Mouse (Mus musculus) myocyte (in vitro differentiated cells): ENCODE results near the gene Zfp618. TPM values are rescaled to one million over a fixed set of nuclear protein-coding genes. Genes with fewer than 3 reads are reported as not detected.

Source experiments
- H3K27me3 ChIP-seq: one replicate; pipeline ENCODE4 v1.6.1; 2011; ENCODE audit not compliant: control insufficient read depth, insufficient read depth, insufficient read length
- H3K36me3 ChIP-seq: one replicate; pipeline ENCODE4 v1.6.1; 2011; ENCODE audit not compliant: control insufficient read depth, insufficient read depth
- H3K4me2 ChIP-seq: one replicate; pipeline ENCODE4 v1.6.1; 2011; ENCODE audit warnings: low read depth, control low read depth
- H3K4me3 ChIP-seq: one replicate; pipeline ENCODE4 v1.5.1; 2011; ENCODE audit warnings: mild to moderate bottlenecking, control low read depth, moderate library complexity
- H3K79me2 ChIP-seq: one replicate; pipeline ENCODE4 v1.6.1; 2011; ENCODE audit not compliant: control insufficient read depth, insufficient read depth
- H3ac ChIP-seq: one replicate; pipeline ENCODE4 v1.6.1; 2011; ENCODE audit not compliant: control insufficient read depth, insufficient read length
- CEBPB ChIP-seq: IDR thresholded peaks from 2 replicates; pipeline ENCODE4 v1.6.1; 2011; ENCODE audit warnings: mild to moderate bottlenecking, moderate library complexity; ENCODE audit not compliant: poor library complexity, insufficient read depth, severe bottlenecking
- E2F4 ChIP-seq: IDR thresholded peaks from one replicate; pipeline ENCODE4 v1.6.1; 2011; ENCODE audit warnings: mild to moderate bottlenecking, control low read depth, moderate library complexity; ENCODE audit not compliant: insufficient read depth
- MAX ChIP-seq: IDR thresholded peaks from one replicate; pipeline ENCODE4 v1.6.1; 2011; ENCODE audit warnings: low read depth, mild to moderate bottlenecking, control low read depth
- MYOD1 ChIP-seq, 3 experiments: IDR thresholded peaks; one replicate each; pipeline ENCODE4 v1.6.1; 2011; ENCODE audit warnings: control low read depth in 2 of 3, low read depth in 2 of 3, mild to moderate bottlenecking in 2 of 3, moderate library complexity in 1 of 3; ENCODE audit not compliant: insufficient read length in 2 of 3, control insufficient read depth in 1 of 3
- MYOG ChIP-seq, 3 experiments: IDR thresholded peaks; one replicate each; pipeline ENCODE4 v1.6.1; 2011; ENCODE audit warnings: control low read depth in 2 of 3, low read depth in 2 of 3, mild to moderate bottlenecking in 2 of 3; ENCODE audit not compliant: insufficient read length in 2 of 3, control insufficient read depth in 1 of 3, insufficient read depth in 1 of 3
- POLR2A ChIP-seq: IDR thresholded peaks from one replicate; pipeline ENCODE4 v1.6.1; 2011; ENCODE audit warnings: low read depth, mild to moderate bottlenecking, control low read depth, moderate library complexity; ENCODE audit not compliant: insufficient read length
- POLR2AphosphoS2 ChIP-seq: IDR thresholded peaks from one replicate; pipeline ENCODE4 v1.6.1; 2011; ENCODE audit warnings: low read depth, control low read depth; ENCODE audit not compliant: insufficient read length
- REST ChIP-seq: IDR thresholded peaks from one replicate; pipeline ENCODE4 v1.6.1; 2011; ENCODE audit warnings: mild to moderate bottlenecking, control low read depth, moderate library complexity; ENCODE audit not compliant: insufficient read depth, insufficient read length
- SRF ChIP-seq: IDR thresholded peaks from one replicate; pipeline ENCODE4 v1.6.1; 2011; ENCODE audit warnings: low read depth; ENCODE audit not compliant: control insufficient read depth, insufficient read length
- TCF12 ChIP-seq: IDR thresholded peaks from one replicate; pipeline ENCODE4 v1.6.1; 2011; ENCODE audit warnings: mild to moderate bottlenecking, control low read depth; ENCODE audit not compliant: poor library complexity, insufficient read depth, severe bottlenecking
- TCF3 ChIP-seq: IDR thresholded peaks from one replicate; pipeline ENCODE4 v1.6.1; 2011; ENCODE audit warnings: low read depth, control low read depth; ENCODE audit not compliant: insufficient read length
- USF1 ChIP-seq: IDR thresholded peaks from one replicate; pipeline ENCODE4 v1.6.1; 2011; ENCODE audit warnings: low read depth, mild to moderate bottlenecking, control low read depth, moderate library complexity
- polyA plus RNA-seq: library from polyadenylated mRNA; unstranded; fragments of >200 nt; fragmentation: generic; extraction: Trizol; gene quantifications from one replicate; pipeline ENCODE4 v1.2.1, GENCODE M21; 2012; ENCODE audit warnings: missing spikeins

Gene Zfp618
- polyA plus RNA-seq, 1 experiment: not detected

- TF ChIP-seq POLR2A (no peak), REST (no peak), MYOG (IDR thresholded peaks at IDR 0.05; ENCODE audit: control insufficient read depth in 1 of 3, insufficient read depth in 1 of 3, insufficient read length in 2 of 3, low read depth in 2 of 3) (no peak), E2F4 (no peak), TCF3 (no peak), CEBPB (no peak), POLR2AphosphoS2 (no peak), TCF12 (no peak), SRF (no peak), MAX (no peak), USF1 (no peak), MYOD1 (IDR thresholded peaks at IDR 0.05; ENCODE audit: control insufficient read depth in 1 of 3, insufficient read length in 2 of 3, low read depth in 2 of 3) (no peak)
Observed at GRCm38 (mm10) chr4:63155596-63155995, 190.2 kb downstream of the Zfp618 start.

GRCm38 (mm10) chr4:63156726-63157634 is 191.6 kb downstream of the Zfp618 start:
- TF ChIP-seq MAX: no peak
- Histone ChIP-seq H3K4me2 (no peak overlapping the region), H3K27me3 (peaks cover 12% of the 10 kb centered on the region), H3ac (no peak overlapping the region), H3K36me3 (no peaks in the 10 kb centered on the region), H3K4me3 (no peak overlapping the region), H3K79me2 (no peaks in the 10 kb centered on the region)

More at GRCm38 (mm10) chr4:63155596-63155995, 190.2 kb downstream of the Zfp618 start:
- Histone ChIP-seq H3K4me2 (no peak overlapping the region), H3K36me3 (no peaks in the 10 kb centered on the region), H3K4me3 (no peak overlapping the region), H3ac (no peak overlapping the region), H3K27me3 (peaks cover 12% of the 10 kb centered on the region), H3K79me2 (no peaks in the 10 kb centered on the region)

GRCm38 (mm10) chr4:63158192-63158591 is 192.8 kb downstream of the Zfp618 start:
- no peak overlapping the region for H3ac ChIP-seq
- no peak overlapping the region for H3K4me3 ChIP-seq
- no peak overlapping the region for H3K4me2 ChIP-seq
- no peak for TF ChIP-seq CEBPB
- TF ChIP-seq REST: no peak
- TF ChIP-seq MAX: no peak
- TF ChIP-seq POLR2A: no peak
- TF ChIP-seq E2F4: no peak
- TF ChIP-seq MYOG (IDR thresholded peaks at IDR 0.05; ENCODE audit: control insufficient read depth in 1 of 3, insufficient read depth in 1 of 3, insufficient read length in 2 of 3, low read depth in 2 of 3): no peak
- no peak for TF ChIP-seq POLR2AphosphoS2
- no peak for TF ChIP-seq SRF
- TF ChIP-seq USF1: no peak
- TF ChIP-seq MYOD1 (IDR thresholded peaks at IDR 0.05; ENCODE audit: control insufficient read depth in 1 of 3, insufficient read length in 2 of 3, low read depth in 2 of 3): no peak
- TF ChIP-seq TCF12: no peak
- no peak for TF ChIP-seq TCF3
- peaks cover 12% of the 10 kb centered on the region for H3K27me3 ChIP-seq
- no peaks in the 10 kb centered on the region for H3K36me3 ChIP-seq
- H3K79me2 ChIP-seq: no peaks in the 10 kb centered on the region

GRCm38 (mm10) chr4:63158961-63159592 is 193.7 kb downstream of the Zfp618 start:
- Histone ChIP-seq H3K4me2 (no peak overlapping the region), H3ac (no peak overlapping the region), H3K27me3 (peaks cover 6% of the 10 kb centered on the region), H3K4me3 (no peak overlapping the region), H3K79me2 (no peaks in the 10 kb centered on the region), H3K36me3 (no peaks in the 10 kb centered on the region)
- TF ChIP-seq POLR2AphosphoS2 (no peak), MYOD1 (IDR thresholded peaks at IDR 0.05; ENCODE audit: control insufficient read depth in 1 of 3, insufficient read length in 2 of 3, low read depth in 2 of 3) (no peak), E2F4 (no peak), USF1 (no peak), SRF (no peak), MYOG (IDR thresholded peaks at IDR 0.05; ENCODE audit: control insufficient read depth in 1 of 3, insufficient read depth in 1 of 3, insufficient read length in 2 of 3, low read depth in 2 of 3) (no peak), TCF3 (no peak), REST (no peak), POLR2A (no peak), MAX (no peak), CEBPB (no peak), TCF12 (no peak)

- TF ChIP-seq CEBPB: no peak
- TF ChIP-seq USF1: no peak
- TF ChIP-seq POLR2A: no peak
- no peak for TF ChIP-seq SRF
- TF ChIP-seq POLR2AphosphoS2: no peak
- no peak for TF ChIP-seq MYOD1 (IDR thresholded peaks at IDR 0.05; ENCODE audit: control insufficient read depth in 1 of 3, insufficient read length in 2 of 3, low read depth in 2 of 3)
- TF ChIP-seq REST: no peak
- no peak for TF ChIP-seq MAX
- TF ChIP-seq TCF12: no peak
- TF ChIP-seq MYOG (IDR thresholded peaks at IDR 0.05; ENCODE audit: control insufficient read depth in 1 of 3, insufficient read depth in 1 of 3, insufficient read length in 2 of 3, low read depth in 2 of 3): no peak
- TF ChIP-seq TCF3: no peak
- no peak for TF ChIP-seq E2F4
Observed at GRCm38 (mm10) chr4:63165636-63166035, 200.3 kb downstream of the Zfp618 start.

More at GRCm38 (mm10) chr4:63165636-63166035, 200.3 kb downstream of the Zfp618 start:
- Histone ChIP-seq H3K36me3 (no peaks in the 10 kb centered on the region), H3K27me3 (peaks cover 14% of the 10 kb centered on the region), H3K4me2 (no peak overlapping the region), H3K4me3 (no peak overlapping the region), H3K79me2 (no peaks in the 10 kb centered on the region), H3ac (no peak overlapping the region)
